In the genomic region with DNA sequence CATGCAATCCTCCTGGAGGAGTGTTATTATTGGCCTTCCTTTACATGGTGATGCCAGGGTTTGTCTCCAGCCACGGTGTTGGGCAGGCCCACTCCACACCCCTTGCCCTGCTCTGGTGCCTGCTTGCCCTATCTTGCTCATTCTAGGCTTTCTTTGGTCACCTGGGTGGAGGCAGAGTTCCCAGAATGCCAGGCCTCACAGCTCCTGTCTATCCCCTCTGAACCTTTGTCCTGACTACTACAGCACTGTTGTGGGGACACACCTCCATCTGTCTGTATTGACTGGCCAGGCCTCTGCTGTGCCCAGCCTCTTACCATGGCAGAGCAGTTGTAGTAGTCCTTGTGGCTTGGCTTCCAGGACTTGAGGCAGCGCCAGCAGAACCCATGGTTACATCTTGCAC, we compare ENCODE assay signal across 22 mouse cellular contexts. TPM values are rescaled to one million over a fixed set of nuclear protein-coding genes. Genes with fewer than 3 reads are reported as not detected.
"Had no signal": no experiment of that assay in that cellular context is flagged by ENCODE, and none has a peak within 500 bp of the region (broad histone marks: within the 10 kb centered on the region; RNA-seq: fewer than 3 reads in every experiment).

No protein-coding gene starts in this region.

- ATAC-seq: forebrain, postnatal 0 days; hindbrain, postnatal 0 days; intestine, embryonic 16.5 days had no signal

- H3K4me1 ChIP-seq: heart, embryonic 13.5 days; heart, embryonic 15.5 days; hindbrain, embryonic 13.5 days; hindbrain, embryonic 15.5 days; limb, embryonic 13.5 days had no signal

- H3K9ac ChIP-seq: forebrain, postnatal 0 days; heart, embryonic 13.5 days; heart, embryonic 15.5 days; hindbrain, embryonic 13.5 days; hindbrain, embryonic 15.5 days; limb, embryonic 15.5 days; liver, embryonic 14.5 days had no signal

- H3K4me2 ChIP-seq: heart, embryonic 11.5 days; heart, embryonic 13.5 days; heart, embryonic 15.5 days; hindbrain, embryonic 13.5 days; hindbrain, embryonic 15.5 days; limb, embryonic 13.5 days; limb, embryonic 15.5 days had no signal

- H3K27me3 ChIP-seq: heart, embryonic 15.5 days; hindbrain, embryonic 15.5 days; limb, embryonic 13.5 days; limb, embryonic 15.5 days had no signal

- DNase-seq: forebrain, postnatal 0 days; gastrocnemius, postnatal 14 days; gastrocnemius, postnatal 36 days; heart, adult 2 months; heart, postnatal 14 days; heart, postnatal 36 days; kidney, adult 18-20 months; kidney, postnatal 10 days; layer of hippocampus, adult 9-11 months; layer of hippocampus, postnatal 36 days; left cerebral cortex, postnatal 4 days had no signal

- H3K9me3 ChIP-seq: heart, embryonic 13.5 days; heart, embryonic 15.5 days; hindbrain, embryonic 13.5 days; hindbrain, embryonic 15.5 days; limb, embryonic 13.5 days; limb, embryonic 15.5 days had no signal

- H3K27ac ChIP-seq: heart, adult 2 months; heart, embryonic 13.5 days; heart, embryonic 15.5 days; hindbrain, embryonic 13.5 days; hindbrain, embryonic 15.5 days; hindbrain, postnatal 0 days; limb, embryonic 13.5 days; limb, embryonic 15.5 days; liver, embryonic 14.5 days had no signal

- H3K36me3 ChIP-seq: heart, embryonic 15.5 days had no signal

- H3K4me3 ChIP-seq: heart, adult 2 months; heart, embryonic 13.5 days; heart, embryonic 15.5 days; hindbrain, embryonic 13.5 days; hindbrain, embryonic 15.5 days; limb, embryonic 13.5 days; limb, embryonic 15.5 days had no signal

RNA-seq across cellular contexts. Expression of gene Ttbk1, which starts 15.3 kb away (rescaled TPM):
- polyA plus RNA-seq: liver, embryonic 16.5 days had no signal
